Mouse (Mus musculus): ENCODE results near the gene Sept11.

The Sept11 gene

GRCm38 (mm10) chr5:93092857-93093622 lies at the start of gene Sept11:
Gene Sept11 (plus strand): TSS chr5:93093437.
- DNase-seq (ENCODE audit: inconsistent ontology term) = peak; percentile 97

GRCm38 (mm10) chr5:93043688-93044583 lies 49.3 kb upstream of the Sept11 start:
- DNase-seq (ENCODE audit: inconsistent ontology term) = no peak

DNA sequence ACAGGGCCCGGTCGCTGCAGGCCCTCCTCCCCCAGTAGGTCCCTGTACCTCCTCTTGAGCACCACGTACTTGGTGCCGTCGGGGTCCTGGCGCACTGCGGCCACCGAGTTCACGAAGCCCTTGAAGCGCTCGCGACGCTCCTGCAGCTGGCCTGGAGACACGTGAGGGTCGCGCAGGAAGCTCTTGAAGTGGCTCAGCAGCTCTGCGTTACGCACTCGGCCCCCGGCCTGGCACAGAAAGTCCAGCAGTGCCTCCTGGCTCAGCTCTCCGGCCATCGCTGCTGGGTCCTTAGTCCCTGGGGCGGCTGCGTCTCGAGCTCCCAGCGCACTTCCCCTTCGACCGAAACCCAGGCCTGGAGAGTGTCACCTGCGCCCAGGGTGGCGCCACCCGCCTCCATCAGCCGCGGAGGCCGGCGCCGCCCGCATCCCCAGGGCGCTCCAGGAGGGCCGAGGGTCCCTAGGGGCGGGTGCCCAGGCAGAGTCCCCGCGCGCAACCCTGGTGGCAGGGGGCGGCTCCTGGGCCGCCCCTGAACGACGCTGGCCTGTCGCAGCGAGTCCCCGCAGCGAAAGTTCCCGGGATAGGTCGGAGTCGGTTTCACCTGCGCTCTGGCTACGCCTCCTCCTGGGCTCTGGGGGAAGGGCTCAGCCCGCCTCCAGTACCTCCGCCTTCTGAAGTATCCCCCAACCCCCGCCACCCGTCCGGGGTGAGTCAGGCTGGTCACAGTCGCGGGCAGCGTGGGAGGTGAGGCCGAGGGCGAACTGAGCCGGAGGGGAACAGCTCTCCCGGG lies 48.5 kb upstream of the Sept11 start, which contains the start of gene Sowahb:
TSS of gene Sowahb (minus strand) at position 439 of the 787 bp plus-strand sequence.
- peak; percentile 78 for DNase-seq (ENCODE audit: inconsistent ontology term)

GRCm38 (mm10) chr5:93045371-93045714 lies 47.9 kb upstream of the Sept11 start:
- DNase-seq (ENCODE audit: inconsistent ontology term) = no peak

GRCm38 (mm10) chr5:93046306-93046845 lies 46.9 kb upstream of the Sept11 start:
- DNase-seq (ENCODE audit: inconsistent ontology term) = no peak

DNA sequence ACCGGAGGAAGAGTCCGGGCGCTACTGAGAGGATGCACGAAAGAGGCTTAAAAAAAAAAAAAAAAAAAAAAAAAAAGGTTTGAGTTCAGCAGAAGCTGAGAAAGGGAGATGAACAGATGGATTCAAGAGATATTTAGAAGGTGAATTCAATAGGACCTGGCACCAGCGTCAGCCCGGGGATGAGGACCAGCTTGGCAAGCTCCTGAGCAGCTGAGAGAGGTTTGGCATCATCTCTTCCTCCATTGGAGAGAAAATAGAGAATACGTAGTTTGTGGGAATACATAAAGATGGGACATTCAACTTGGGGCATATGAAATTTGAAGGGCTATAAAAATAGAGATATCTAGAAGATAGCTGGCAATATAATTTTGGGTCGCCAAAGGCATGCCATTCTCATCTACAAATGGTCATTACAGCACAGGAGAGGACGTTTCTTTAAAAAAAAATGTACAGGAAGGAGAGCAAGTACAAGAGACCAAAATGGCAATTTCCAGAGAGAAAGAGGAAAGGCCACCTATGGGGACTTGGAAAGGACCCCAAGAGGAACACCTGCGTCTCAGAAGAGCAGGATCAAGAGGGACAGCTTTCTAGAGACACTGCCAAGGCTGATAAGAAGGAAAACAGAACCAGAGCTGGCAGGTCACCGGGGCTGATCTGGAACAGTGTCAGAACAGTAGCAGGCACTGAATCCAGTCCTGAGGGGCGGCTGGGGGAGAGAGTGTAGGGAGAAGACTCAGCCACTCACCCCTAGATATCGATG lies 44.6 kb upstream of the Sept11 start:
- DNase-seq (ENCODE audit: inconsistent ontology term) = no peak

DNA sequence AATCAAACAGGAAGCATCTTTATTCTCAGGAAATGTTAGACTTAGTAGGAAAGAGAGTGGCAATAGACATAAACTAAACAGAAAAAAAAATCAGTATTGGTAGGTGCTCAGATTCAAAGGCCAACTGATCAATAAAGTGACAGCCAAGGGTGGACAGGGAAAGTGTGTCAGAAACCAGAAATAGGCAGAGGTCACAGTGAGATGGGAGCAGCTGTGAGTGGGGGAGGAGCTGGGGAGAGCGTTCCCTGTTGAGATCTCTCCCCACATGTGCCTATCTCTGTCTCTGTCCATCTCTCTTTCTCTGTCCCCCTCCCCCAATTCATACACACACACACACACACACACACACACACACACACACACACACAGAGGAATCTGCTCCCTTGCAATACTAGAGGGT lies 43.3 kb upstream of the Sept11 start:
- DNase-seq (ENCODE audit: inconsistent ontology term) = no peak

DNA sequence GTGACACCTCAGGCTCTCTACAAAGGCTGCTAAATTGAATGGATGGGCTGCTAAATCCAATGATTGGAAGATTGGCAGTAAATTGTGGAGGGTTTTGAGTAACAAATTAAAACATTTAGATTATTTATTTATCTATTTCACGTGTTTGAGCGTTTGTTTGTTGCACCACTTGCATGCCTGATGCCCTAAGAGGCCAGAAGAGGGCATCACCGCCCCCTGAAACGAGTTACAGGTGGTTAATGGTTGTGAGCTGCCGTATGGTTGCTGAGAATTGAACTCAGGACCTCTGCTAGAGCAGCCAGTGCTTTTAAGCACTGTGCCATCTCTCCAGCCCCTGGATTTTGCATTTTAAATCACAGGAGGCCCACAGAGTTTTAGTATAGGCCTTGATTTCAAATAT lies 42.2 kb upstream of the Sept11 start:
- no peak for DNase-seq (ENCODE audit: inconsistent ontology term)

- DNase-seq (ENCODE audit: inconsistent ontology term) = peak; percentile 20
Measured at GRCm38 (mm10) chr5:93051951-93052350, 41.3 kb upstream of the Sept11 start.

DNA sequence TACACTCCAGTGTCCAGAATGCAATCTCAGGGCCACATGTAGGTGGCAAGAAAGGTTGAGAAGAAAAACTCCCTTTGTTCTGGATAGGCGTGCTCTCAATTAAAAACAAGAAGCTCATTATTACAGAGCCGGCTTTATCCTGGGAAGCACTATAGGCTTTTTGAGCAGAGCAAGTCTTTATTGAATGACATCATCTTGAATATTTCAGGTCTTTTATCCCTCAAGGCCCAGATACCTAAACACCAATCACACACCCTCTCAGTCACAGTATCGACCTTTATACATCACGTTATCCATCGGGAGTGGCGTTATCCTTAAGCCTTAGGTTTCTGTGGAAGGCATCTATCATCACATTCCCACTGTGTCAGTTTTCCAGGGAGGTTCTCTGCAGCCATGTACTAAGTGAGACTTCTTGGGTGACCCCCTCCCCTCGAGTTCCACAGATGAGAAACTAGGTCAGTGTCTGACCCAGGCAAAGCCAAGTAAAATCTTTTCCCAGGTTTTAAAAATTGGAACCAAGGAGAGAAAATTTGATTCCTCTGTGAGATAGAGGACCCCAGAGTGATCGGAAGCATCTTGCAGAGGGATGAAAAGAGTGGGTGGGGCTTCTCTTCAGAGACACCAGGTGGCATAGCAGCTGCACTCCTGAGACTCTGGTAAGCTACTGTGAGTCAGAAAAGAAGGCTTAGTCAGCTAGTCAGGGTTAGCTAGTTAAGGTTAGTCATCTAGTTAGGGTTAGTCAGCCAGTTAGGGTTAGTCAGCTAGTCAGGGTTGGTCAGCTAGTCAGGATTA lies 39.4 kb upstream of the Sept11 start:
- peak; percentile 25 for DNase-seq (ENCODE audit: inconsistent ontology term)

DNA sequence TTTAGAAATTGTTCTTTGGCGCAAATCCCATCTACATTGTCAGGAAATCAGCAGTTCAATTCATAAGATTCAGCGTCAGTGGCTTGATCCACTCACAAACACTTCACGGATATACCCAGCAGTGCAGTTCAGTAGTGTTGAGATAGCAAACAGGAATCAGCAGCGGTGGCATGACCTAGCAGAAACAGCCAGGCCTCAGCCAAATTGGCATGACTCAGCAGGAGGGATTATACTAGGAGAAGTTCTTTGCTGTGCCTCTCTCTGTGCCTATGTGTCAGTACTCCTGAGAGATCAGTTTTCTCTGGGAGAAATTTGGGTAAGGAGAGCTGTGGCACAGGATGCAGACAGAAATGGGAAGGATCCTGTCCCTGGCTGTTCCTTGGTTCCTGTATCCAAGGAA lies 32.4 kb upstream of the Sept11 start:
- no peak for DNase-seq (ENCODE audit: inconsistent ontology term)

DNA sequence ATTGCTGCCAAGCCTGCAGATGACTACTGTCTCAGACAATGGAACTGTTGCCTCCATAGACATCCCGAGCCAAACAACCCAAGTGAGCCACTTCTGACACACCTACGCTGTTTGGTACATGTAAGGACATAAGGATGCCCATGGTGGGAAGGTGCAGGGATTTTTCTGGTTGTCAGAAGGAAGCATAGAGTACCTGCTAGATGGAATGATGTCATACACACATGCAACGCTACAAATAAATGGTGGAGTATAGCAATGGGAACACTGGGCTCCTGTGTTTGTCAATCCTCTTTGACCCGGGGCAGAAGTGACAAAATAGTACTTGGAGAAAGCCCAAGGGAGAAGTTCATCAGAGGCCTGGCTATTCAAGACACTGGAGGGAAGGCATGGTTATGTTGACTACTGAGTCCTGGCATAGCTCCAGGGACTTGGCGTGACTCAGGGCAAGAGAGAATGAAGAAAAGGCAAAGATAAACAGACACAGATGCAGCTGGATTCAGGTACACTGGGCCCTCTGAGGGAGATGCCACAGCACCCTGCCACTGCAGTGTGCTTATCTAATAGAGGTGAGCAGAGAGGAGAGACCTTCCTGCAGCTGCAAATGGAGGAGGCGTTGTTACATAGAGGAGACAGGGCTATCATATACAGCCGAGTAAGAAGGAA lies 15.4 kb upstream of the Sept11 start:
- DNase-seq (ENCODE audit: inconsistent ontology term) = no peak

DNA sequence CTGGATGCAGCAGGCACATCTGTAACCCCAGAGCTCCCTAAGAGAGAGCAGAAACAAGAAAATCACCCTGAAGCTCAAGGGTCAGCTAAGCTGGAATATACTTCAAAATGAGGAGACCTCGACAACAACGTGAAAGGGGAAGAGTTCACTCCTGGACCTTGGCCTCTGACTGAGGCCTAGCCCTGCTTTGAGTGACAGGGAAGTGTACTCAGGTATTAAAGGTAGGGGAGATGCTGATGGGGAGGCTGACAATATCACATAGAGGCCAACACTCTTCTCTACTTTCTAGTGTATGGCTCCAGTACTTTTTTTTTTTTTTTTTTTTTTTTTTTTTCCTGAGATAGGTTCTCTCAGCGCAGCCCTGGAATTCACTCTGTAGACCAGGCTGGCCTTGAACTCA lies 13.6 kb upstream of the Sept11 start:
- DNase-seq (ENCODE audit: inconsistent ontology term) = no peak

DNA sequence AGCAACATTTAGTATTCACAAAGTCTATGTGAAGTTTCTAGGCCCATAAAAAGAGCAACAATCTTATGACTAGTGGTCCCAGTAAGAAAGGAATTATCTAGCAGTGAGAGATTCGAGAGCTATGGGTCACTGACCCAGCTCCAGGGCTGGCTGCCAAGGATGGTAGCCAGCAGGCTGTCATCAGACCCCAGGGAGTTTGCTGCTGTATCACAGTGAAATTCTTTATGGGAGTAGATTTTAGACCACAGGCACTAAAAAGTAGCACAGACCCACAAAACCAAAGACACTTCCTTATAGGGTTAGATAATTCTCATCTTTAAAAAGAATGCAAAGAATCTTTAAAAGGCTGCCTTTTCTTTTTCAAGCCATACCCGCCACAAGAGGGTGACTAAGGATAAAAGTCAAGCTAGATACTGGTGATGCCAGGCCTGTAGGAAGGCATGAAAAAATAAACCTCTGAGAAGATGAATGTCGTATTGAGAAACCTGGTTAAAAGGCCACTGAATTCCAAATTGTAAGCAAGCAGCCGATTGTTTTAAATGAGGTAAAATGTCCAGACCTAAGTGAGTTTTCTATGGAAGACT lies 8.1 kb upstream of the Sept11 start:
- peak; percentile 80 for DNase-seq (ENCODE audit: inconsistent ontology term)

- DNase-seq (ENCODE audit: inconsistent ontology term) = no peak
Measured at GRCm38 (mm10) chr5:93085900-93086299, 7.3 kb upstream of the Sept11 start.

- DNase-seq (ENCODE audit: inconsistent ontology term) = no peak
Measured at GRCm38 (mm10) chr5:93091266-93091665, 2.0 kb upstream of the Sept11 start.

- no peak for DNase-seq (ENCODE audit: inconsistent ontology term)
Measured at GRCm38 (mm10) chr5:93092147-93092781, 973 bp upstream of the Sept11 start.

DNA sequence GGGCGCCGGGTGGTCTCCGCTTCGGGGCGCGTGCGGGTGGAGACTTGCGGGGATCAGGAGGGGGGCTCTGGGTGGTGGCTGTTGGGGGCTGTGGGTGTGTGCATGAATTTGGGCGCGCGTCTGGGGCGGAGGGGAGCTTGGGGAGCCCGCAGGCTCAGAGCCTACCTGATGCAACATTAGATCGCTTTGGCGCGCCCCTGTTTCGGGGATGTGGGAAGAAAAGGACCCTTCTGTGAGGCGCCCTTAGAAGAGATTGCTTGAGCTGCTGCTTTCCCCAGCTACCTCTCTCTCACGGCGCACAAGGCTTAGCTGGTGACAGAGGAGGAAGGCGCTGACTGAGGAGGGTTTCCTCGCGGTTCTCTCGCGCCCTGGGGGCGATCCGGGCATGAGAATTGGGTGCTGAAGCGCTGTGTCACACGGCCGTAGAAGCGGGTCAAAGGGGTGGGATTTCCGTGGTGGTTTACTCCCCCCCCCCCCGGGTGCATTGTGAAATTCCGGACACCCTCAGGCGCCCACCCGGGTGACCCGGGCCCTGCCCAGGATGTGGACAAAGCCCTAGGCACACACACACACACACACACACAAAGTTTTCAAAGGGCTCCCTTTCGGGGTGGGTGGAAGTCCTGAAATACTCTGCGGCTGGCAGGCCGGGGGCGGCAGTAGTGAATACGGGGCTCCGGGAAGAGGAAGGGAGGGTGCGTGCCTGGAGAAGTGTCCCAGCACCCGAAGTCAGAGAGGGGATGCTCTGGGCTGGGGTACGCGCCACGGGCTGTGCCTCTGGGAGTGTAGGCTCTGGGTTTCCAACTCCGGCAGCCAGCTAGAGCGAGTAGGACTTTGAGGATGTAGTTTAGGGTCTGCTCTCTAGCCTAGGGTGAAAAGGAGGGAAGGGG lies 646 bp downstream of the Sept11 start:
- peak; percentile 87 for DNase-seq (ENCODE audit: inconsistent ontology term)
